Mouse (Mus musculus) midbrain, embryonic 10.5 days (tissue): Measurements from ENCODE around the gene Ccdc171. TPM values are rescaled to one million over a fixed set of nuclear protein-coding genes. Genes with fewer than 3 reads are reported as not detected.
"Not testable (repeated sequence)": the region's sequence is repeated elsewhere in the genome, so short reads cannot be mapped to it uniquely, and the experiment has no call there.

Source experiments
- DNase-seq: peaks from one replicate; pipeline ENCODE4 v3.0.0-alpha.2; 2017; ENCODE audit warnings: low spot score
- H3K27ac ChIP-seq: fragments of 300-500 bp; sonication (generic); replicated peaks from 2 replicates; pipeline ENCODE4 v1.5.1; 2016; ENCODE audit warnings: mild to moderate bottlenecking
- H3K27me3 ChIP-seq: fragments of 300-500 bp; sonication (generic); 2 replicates; pipeline ENCODE4 v1.6.1; 2016; ENCODE audit warnings: low read depth, mild to moderate bottlenecking; ENCODE audit not compliant: poor library complexity, severe bottlenecking
- H3K36me3 ChIP-seq: fragments of 300-500 bp; sonication (generic); 2 replicates; pipeline ENCODE4 v1.6.1; 2016; ENCODE audit warnings: mild to moderate bottlenecking, moderate library complexity
- H3K4me1 ChIP-seq: fragments of 300-500 bp; sonication (generic); 2 replicates; pipeline ENCODE4 v1.6.1; 2016
- H3K4me3 ChIP-seq: fragments of 300-500 bp; sonication (generic); 2 replicates; pipeline ENCODE4 v1.5.1; 2016; ENCODE audit warnings: mild to moderate bottlenecking, moderate library complexity
- H3K9me3 ChIP-seq: fragments of 300-500 bp; sonication (generic); replicated peaks from 2 replicates; pipeline ENCODE4 v1.6.1; 2016; ENCODE audit warnings: mild to moderate bottlenecking
- WGBS: fragments of 180-500 bp; shearing (Covaris S2); methylation state at CpG from one replicate; pipeline ENCODE4 v1.1.7; 2016; 5-methylcytosine and 5-hydroxymethylcytosine counted together
- polyA plus RNA-seq: library from polyadenylated mRNA; unstranded; fragments of >200 nt; fragmentation: Nextera tagmentation; extraction: Ambion mirVana; gene quantifications from 2 replicates; pipeline ENCODE4 v1.2.1, GENCODE M21; 2016

The Ccdc171 gene
- polyA plus RNA-seq, 1 experiment from 2014 or later, result 4.3 TPM

- WGBS, result 93% methylated on average over 4 of the region's 4 CpGs
Measured at GRCm38 (mm10) chr4:83530060-83530459, 4.7 kb downstream of the Ccdc171 start.

GRCm38 (mm10) chr4:83533168-83533911, 8.0 kb downstream of the Ccdc171 start:
- Histone ChIP-seq H3K36me3 (no peaks in the 10 kb centered on the region), H3K4me1 (peaks cover 9% of the 10 kb centered on the region; the same call in 1 of the 2 replicates), H3K27me3 (no peaks in the 10 kb centered on the region), H3K9me3 (no peaks in the 10 kb centered on the region), H3K4me3 (no peak overlapping the region), H3K27ac (no peak overlapping the region)
- 85% methylated on average over 9 of the region's 9 CpGs for WGBS
- DNase-seq, result no peak

More at GRCm38 (mm10) chr4:83530060-83530459, 4.7 kb downstream of the Ccdc171 start:
- H3K27ac ChIP-seq, H3K36me3 ChIP-seq, H3K4me3 ChIP-seq, DNase-seq, H3K9me3 ChIP-seq, H3K27me3 ChIP-seq: not testable (repeated sequence)
- peaks cover 21% of the 10 kb centered on the region for H3K4me1 ChIP-seq

GRCm38 (mm10) chr4:83534024-83534423, 8.7 kb downstream of the Ccdc171 start:
- H3K27ac ChIP-seq, result no peak overlapping the region
- no peak for DNase-seq
- peaks cover 9% of the 10 kb centered on the region; the same call in 1 of the 2 replicates for H3K4me1 ChIP-seq
- no peaks in the 10 kb centered on the region for H3K9me3 ChIP-seq
- no peaks in the 10 kb centered on the region for H3K36me3 ChIP-seq
- no peaks in the 10 kb centered on the region for H3K27me3 ChIP-seq
- WGBS, result 90% methylated on average over 7 of the region's 7 CpGs
- no peak overlapping the region for H3K4me3 ChIP-seq

GRCm38 (mm10) chr4:83549501-83549900, 24.2 kb downstream of the Ccdc171 start:
- no peak overlapping the region for H3K27ac ChIP-seq
- H3K9me3 ChIP-seq, result no peaks in the 10 kb centered on the region
- WGBS, result 61% methylated on average over 18 of the region's 18 CpGs
- DNase-seq, result no peak
- no peaks in the 10 kb centered on the region; the same call in 1 of the 2 replicates for H3K36me3 ChIP-seq
- no peaks in the 10 kb centered on the region for H3K4me1 ChIP-seq
- H3K27me3 ChIP-seq, result no peaks in the 10 kb centered on the region
- H3K4me3 ChIP-seq, result no peak overlapping the region

GRCm38 (mm10) chr4:83567190-83568113, 42.1 kb downstream of the Ccdc171 start:
- no peaks in the 10 kb centered on the region for H3K36me3 ChIP-seq
- no peaks in the 10 kb centered on the region for H3K9me3 ChIP-seq
- WGBS, result 28% methylated on average over 13 of the region's 13 CpGs
- H3K4me3 ChIP-seq, result no peak overlapping the region
- H3K27me3 ChIP-seq, result no peaks in the 10 kb centered on the region
- DNase-seq, result no peak
- H3K4me1 ChIP-seq, result peaks cover 12% of the 10 kb centered on the region
- H3K27ac ChIP-seq, result no peak overlapping the region

GRCm38 (mm10) chr4:83568145-83568544, 42.8 kb downstream of the Ccdc171 start:
- 8% methylated on average over 9 of the region's 9 CpGs for WGBS
- not testable (repeated sequence) for H3K4me3 ChIP-seq, H3K27ac ChIP-seq, H3K9me3 ChIP-seq, DNase-seq, H3K36me3 ChIP-seq, H3K27me3 ChIP-seq
- H3K4me1 ChIP-seq, result peaks cover 12% of the 10 kb centered on the region

- Histone ChIP-seq H3K4me1 (peaks cover 12% of the 10 kb centered on the region), H3K36me3 (0 out of 2 replicates have a peak, but pooled peaks cover 3% of the 10 kb centered on the region), H3K9me3 (0 out of 2 replicates have a peak, but pooled peaks cover 4% of the 10 kb centered on the region), H3K27me3 (no peaks in the 10 kb centered on the region), H3K27ac (no peak overlapping the region), H3K4me3 (no peak overlapping the region)
- DNase-seq, result no peak
- 76% methylated on average over 6 of the region's 6 CpGs for WGBS
Measured at GRCm38 (mm10) chr4:83570569-83570968, 45.2 kb downstream of the Ccdc171 start.

- no peaks in the 10 kb centered on the region for H3K27me3 ChIP-seq
- 0 out of 2 replicates have a peak, but pooled peaks cover 3% of the 10 kb centered on the region for H3K36me3 ChIP-seq
- 0 out of 2 replicates have a peak, but pooled peaks cover 4% of the 10 kb centered on the region for H3K9me3 ChIP-seq
- 91% methylated on average over 5 of the region's 5 CpGs for WGBS
- H3K27ac ChIP-seq, result no peak overlapping the region
- DNase-seq, result no peak
- peaks cover 12% of the 10 kb centered on the region for H3K4me1 ChIP-seq
- H3K4me3 ChIP-seq, result no peak overlapping the region
Measured at GRCm38 (mm10) chr4:83571033-83571432, 45.7 kb downstream of the Ccdc171 start.

- no peak for DNase-seq
- WGBS, result 77% methylated on average over 6 of the region's 6 CpGs
- 0 out of 2 replicates have a peak, but pooled peaks cover 3% of the 10 kb centered on the region for H3K36me3 ChIP-seq
- 0 out of 2 replicates have a peak, but pooled peaks cover 4% of the 10 kb centered on the region for H3K9me3 ChIP-seq
- H3K27ac ChIP-seq, result no peak overlapping the region
- no peaks in the 10 kb centered on the region for H3K27me3 ChIP-seq
- no peak overlapping the region for H3K4me3 ChIP-seq
- H3K4me1 ChIP-seq, result peaks cover 9% of the 10 kb centered on the region
Measured at GRCm38 (mm10) chr4:83572521-83572920, 47.2 kb downstream of the Ccdc171 start.

GRCm38 (mm10) chr4:83576315-83576714, 51.0 kb downstream of the Ccdc171 start:
- no peak for DNase-seq
- Histone ChIP-seq H3K4me1 (no peaks in the 10 kb centered on the region), H3K36me3 (0 out of 2 replicates have a peak, but pooled peaks cover 3% of the 10 kb centered on the region), H3K27ac (no peak overlapping the region), H3K9me3 (0 out of 2 replicates have a peak, but pooled peaks cover 4% of the 10 kb centered on the region), H3K27me3 (no peaks in the 10 kb centered on the region), H3K4me3 (no peak overlapping the region)
- WGBS, result 84% methylated on average over 3 of the region's 3 CpGs

GRCm38 (mm10) chr4:83580157-83580556, 54.8 kb downstream of the Ccdc171 start:
- DNase-seq, result no peak
- WGBS, result 27% methylated on average over 1 of the region's 1 CpGs

GRCm38 (mm10) chr4:83587563-83587962, 62.2 kb downstream of the Ccdc171 start:
- no peak for DNase-seq
- Histone ChIP-seq H3K27ac (no peak overlapping the region), H3K27me3 (no peaks in the 10 kb centered on the region), H3K4me3 (no peak overlapping the region), H3K36me3 (no peaks in the 10 kb centered on the region), H3K4me1 (no peaks in the 10 kb centered on the region), H3K9me3 (no peaks in the 10 kb centered on the region)
- WGBS, result 95% methylated on average over 1 of the region's 1 CpGs

More at GRCm38 (mm10) chr4:83580157-83580556, 54.8 kb downstream of the Ccdc171 start:
- Histone ChIP-seq H3K27ac (no peak overlapping the region), H3K27me3 (no peaks in the 10 kb centered on the region), H3K9me3 (no peaks in the 10 kb centered on the region), H3K4me3 (no peak overlapping the region), H3K4me1 (no peaks in the 10 kb centered on the region), H3K36me3 (no peaks in the 10 kb centered on the region)
